Mouse (Mus musculus) adrenal gland, adult 2 months (tissue): Measurements from ENCODE around the gene Ezr. TPM values are rescaled to one million over a fixed set of nuclear protein-coding genes. Genes with fewer than 3 reads are reported as not detected.
A peak's percentile ranks its signal among the peaks of the same experiment; 100 is the strongest.
"Not testable (repeated sequence)": the region's sequence is repeated elsewhere in the genome, so short reads cannot be mapped to it uniquely, and the experiment has no call there.

Source experiments
- DNase-seq: peaks from one replicate; pipeline ENCODE4 v3.0.0; 2021
- polyA plus RNA-seq: library from polyadenylated mRNA; depleted of rRNA; stranded (reverse); fragments of >200 nt; gene quantifications from 2 replicates; pipeline ENCODE4 v1.2.3, GENCODE M21; 2012; rRNA removed
- total RNA-seq, 2 experiments: library from RNA; stranded (reverse); gene quantifications; 2 replicates each; pipeline ENCODE4 v1.2.3; 2021

The Ezr gene
- total and polyA plus RNA-seq, 3 experiments, result 6.2 to 27.3 (median 23.2) TPM

DNA sequence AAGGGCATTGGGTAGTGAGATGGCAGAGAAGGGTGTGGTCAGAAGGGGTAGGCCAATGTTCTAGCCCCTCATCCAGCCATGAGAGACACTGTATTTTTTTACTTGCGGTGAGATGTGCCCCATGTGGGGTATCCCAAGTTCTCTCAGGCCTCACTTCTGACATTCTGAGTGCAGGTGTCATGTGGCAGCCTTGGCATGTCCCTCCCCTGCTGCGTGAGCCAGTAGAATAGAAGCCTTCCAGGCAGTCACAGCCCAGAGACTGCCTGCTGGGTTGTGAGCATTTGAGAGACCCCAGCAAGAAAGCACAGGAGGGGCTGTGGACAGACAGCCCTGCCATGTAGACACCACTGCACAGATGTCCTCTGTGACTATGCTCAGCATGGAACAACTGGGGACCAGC is 74.4 kb downstream of the Ezr start:
- DNase-seq, result not testable (repeated sequence)

DNA sequence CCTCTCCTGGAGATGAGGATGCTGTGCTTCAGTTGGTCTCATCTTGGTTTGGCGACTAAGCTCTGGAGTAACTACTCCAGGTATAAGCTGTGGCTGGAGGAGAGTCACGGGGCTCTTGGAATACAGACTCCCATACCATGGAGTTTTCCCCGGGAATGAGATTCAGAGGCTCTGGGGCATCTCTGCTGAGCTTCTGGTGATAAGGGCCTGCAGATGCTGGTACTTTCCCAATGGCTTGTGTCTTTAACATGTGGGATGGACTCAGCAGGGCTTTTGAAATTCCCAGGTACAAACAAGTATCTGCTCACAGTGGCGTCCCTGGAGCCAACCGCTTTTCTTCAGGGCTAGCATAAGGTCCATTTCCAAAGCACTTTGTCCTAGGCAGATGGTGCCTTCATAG is 75.2 kb downstream of the Ezr start:
- DNase-seq, result not testable (repeated sequence)

- DNase-seq, result not testable (repeated sequence)
Observed at GRCm38 (mm10) chr17:6706448-6706847, 76.1 kb downstream of the Ezr start.

- not testable (repeated sequence) for DNase-seq
Observed at GRCm38 (mm10) chr17:6703381-6704270, 79.0 kb downstream of the Ezr start.

DNA sequence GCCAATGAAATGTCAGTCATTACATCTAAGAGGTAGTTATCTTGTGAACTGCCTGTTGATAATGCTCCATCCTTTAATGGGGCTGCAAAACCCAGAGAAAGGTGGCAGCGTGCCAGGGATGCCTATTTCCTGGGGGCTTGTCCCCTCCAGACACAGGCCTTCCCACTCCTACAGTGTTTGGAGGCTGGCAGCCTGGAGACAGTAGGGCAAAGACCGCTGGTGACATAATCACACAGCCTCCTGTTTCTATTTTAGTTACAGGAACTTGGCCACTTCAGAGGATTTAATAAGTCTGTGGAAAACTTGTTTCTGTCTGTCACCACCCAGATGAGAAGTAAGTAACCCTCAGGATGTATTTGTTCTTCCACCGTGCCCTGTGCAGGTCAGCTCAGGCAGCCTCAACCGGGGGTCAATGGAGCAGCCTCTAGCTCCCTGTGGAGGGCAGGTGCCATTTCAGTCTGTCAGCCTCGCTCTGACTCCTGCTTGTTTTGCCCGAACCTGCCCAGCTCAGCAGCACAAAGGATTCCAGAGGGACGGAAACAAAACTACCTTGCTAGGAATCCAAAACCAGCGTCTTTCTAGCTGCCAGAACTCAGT is 79.9 kb downstream of the Ezr start:
- not testable (repeated sequence) for DNase-seq

- DNase-seq, result not testable (repeated sequence)
Observed at GRCm38 (mm10) chr17:6700077-6700476, 82.5 kb downstream of the Ezr start.

DNA sequence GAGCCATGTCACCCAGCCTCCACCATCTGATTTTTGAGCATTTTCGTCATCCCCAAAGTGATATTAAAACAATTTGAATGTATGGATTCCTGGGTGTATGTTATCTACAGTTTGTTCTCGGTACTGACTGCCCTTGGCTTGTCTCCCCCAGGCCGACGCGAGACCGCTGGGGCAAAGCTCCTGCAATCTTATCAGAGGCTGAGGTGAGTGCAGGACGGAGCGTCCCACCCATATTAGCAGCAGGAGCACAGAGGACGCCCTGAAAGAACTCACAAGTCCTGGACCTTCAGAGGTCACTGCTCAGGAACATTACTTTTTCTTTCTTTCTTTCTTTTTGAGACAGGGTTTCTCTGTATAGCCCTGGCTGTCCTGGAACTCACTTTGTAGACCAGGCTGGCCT is 83.1 kb downstream of the Ezr start:
- DNase-seq, result not testable (repeated sequence)

DNA sequence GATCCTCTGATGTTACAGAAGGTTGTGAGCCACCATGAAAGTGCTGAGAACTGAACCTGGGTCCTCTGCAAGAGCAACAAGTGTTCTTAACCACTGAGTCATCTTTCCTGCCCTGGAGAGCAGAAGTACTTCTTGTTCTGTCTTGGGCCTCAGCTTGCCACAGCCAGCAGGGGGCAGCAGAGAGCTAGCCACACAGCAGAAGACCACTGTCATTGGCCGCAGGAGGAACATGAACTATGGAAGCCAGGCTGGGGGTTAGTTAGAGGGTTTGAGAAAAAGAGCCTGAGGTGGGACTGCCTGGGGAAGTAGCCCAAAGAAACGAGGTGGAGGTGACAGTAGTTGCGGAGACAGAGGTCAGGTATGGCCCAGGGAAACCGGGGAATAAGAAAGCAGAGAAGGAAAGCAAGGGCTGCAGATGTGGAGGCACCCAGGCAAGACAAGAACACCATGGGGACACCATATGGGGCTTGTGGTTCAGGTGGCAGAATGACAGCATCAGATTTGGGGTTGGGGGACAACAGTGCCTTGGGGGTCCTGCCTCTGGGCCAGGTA is 85.3 kb downstream of the Ezr start:
- peak; percentile 65 for DNase-seq

GRCm38 (mm10) chr17:6696521-6696920 is 86.1 kb downstream of the Ezr start:
- DNase-seq, result not testable (repeated sequence)

GRCm38 (mm10) chr17:6695712-6696111 is 86.9 kb downstream of the Ezr start:
- not testable (repeated sequence) for DNase-seq

DNA sequence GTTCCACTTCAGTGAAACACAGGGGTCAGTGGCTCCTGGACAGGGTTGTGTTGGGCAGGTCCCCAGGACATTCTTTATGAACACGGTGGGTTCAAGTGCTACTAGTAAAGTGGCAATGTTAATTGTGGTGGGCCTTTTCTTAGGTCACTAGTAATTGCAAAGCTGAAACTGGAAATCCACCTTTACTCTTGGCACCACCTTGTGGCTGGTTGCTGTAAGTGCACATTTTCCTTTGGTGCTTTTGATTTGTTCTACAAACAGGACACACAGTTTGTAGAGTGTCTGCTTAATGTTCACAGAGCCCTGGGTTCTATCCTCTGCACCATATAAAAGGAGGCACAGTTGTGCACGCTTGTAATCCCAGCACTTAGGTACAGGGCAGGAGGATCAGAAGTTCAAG is 91.0 kb downstream of the Ezr start:
- peak; percentile 77 for DNase-seq

DNA sequence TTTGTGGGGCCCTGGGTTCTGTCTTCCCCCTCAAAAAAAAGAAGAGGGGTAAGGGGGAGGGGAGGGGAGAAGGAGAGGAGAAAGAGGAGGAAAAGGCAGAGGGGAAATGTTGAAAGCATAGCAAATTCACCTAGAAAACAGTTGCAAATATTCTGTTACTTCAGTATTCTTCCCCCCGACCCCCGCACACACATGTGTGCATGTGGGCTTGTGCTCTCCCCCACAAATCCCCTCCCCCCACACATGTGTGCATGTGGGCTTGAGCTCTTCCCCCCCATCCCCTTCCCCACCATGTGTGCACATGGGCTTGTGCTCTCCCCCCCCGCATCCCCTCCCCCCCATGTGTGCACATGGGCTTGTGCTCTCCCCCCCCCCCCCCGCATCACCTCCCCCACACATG is 93.2 kb downstream of the Ezr start:
- DNase-seq, result not testable (repeated sequence)

Other genes with a start within 250 kb of the Ezr start
- gene Dynlt1c, start 181.1 kb downstream of the Ezr start, total RNA-seq, result 1 to 10 TPM; 6.2 to 9.4 TPM
- gene Dynlt1c, start 181.1 kb downstream of the Ezr start, polyA plus RNA-seq, result 5.1 and 5.9 TPM in 2 replicates
- 100 to 1,000 TPM in 1 of 2 experiments, 10 to 100 TPM in 1; 94.4 to 117 TPM for gene Dynlt1f, start 126.9 kb downstream of the Ezr start, total RNA-seq
- 14.7 and 22.9 TPM in 2 replicates for gene Dynlt1f, start 126.9 kb downstream of the Ezr start, polyA plus RNA-seq
- gene Sytl3, start 123.7 kb downstream of the Ezr start, total RNA-seq, result under 1 TPM in 1 of 2 experiments, not detected in 1; 0.21 TPM
- gene Sytl3, start 123.7 kb downstream of the Ezr start, polyA plus RNA-seq, result not detected in 2 replicates
- gene Rsph3b, start 165.9 kb upstream of the Ezr start, total RNA-seq, result 10 to 100 TPM; 40.9 to 49.0 TPM
- gene Rsph3b, start 165.9 kb upstream of the Ezr start, polyA plus RNA-seq, result 46.6 and 48.9 TPM in 2 replicates
- 10 to 100 TPM; 18.1 to 18.2 TPM for gene Tagap1, start 178.4 kb upstream of the Ezr start, total RNA-seq
- 6.3 and 8.1 TPM in 2 replicates for gene Tagap1, start 178.4 kb upstream of the Ezr start, polyA plus RNA-seq
- gene Rnaset2b, start 187.8 kb upstream of the Ezr start, total RNA-seq, result 100 to 1,000 TPM; 458 to 572 TPM
- gene Rnaset2b, start 187.8 kb upstream of the Ezr start, polyA plus RNA-seq, result 68.6 and 105 TPM in 2 replicates
- under 1 TPM; 0.31 to 0.63 TPM for gene Gm49721, start 196.1 kb upstream of the Ezr start, total RNA-seq
- gene Gm49721, start 196.1 kb upstream of the Ezr start, polyA plus RNA-seq, result 4.4 and 5.8 TPM in 2 replicates
- not detected for gene Gm1604a, start 242.8 kb upstream of the Ezr start, total RNA-seq
- 0.28 TPM in 1 of 2 replicates, not detected in the other for gene Gm1604a, start 242.8 kb upstream of the Ezr start, polyA plus RNA-seq